Mouse (Mus musculus): ENCODE measurements around the gene Lsamp.

GRCm38 (mm10) chr16:41210055-41210454, 1225.9 kb downstream of the Lsamp start:
- TF ChIP-seq EP300 (IDR thresholded peaks at IDR 0.05; ENCODE audit: low read depth) = no peak
- no peak for TF ChIP-seq CTCF (IDR thresholded peaks at IDR 0.05; ENCODE audit: low read depth)
